ENCODE assay signal across 8 mouse cellular contexts in genomic region chr12:99964301-99965202, GRCm38 (mm10). TPM values are rescaled to one million over a fixed set of nuclear protein-coding genes. Genes with fewer than 3 reads are reported as not detected.
A peak's percentile ranks its signal among the peaks of the same experiment; 100 is the strongest.
DNase-seq lines count a peak whose midpoint lies in the region; ATAC-seq and TF ChIP-seq lines count a peak whose summit lies in the region.

Gene Kcnk13 (plus strand): TSS chr12:99964499.

- ATAC-seq in granulocyte monocyte progenitor cell, adult 5-6 weeks (replicated peaks; ENCODE audit: poor library complexity, severe bottlenecking): peak; percentile 57
- ATAC-seq in intestine, postnatal 0 days: peak; percentile 55
- peak; percentile 60 for ATAC-seq in midbrain, embryonic 11.5 days (ENCODE audit: low FRiP score)

- 0 out of 2 replicates have a peak within 1 kb of the TSS, but pooled peaks have one; percentile 31 for H3K9ac ChIP-seq in intestine, postnatal 0 days (ENCODE audit: low read depth, low read length)
- H3K9ac ChIP-seq in midbrain, embryonic 11.5 days (ENCODE audit: low read length): peak within 1 kb of the TSS; percentile 55

- peaks cover 72% of the 10 kb centered on the region for H3K27me3 ChIP-seq in intestine, postnatal 0 days (replicated peaks; ENCODE audit: control insufficient read depth, insufficient read depth, low read length)
- peaks cover 79% of the 10 kb centered on the region for H3K27me3 ChIP-seq in limb, embryonic 10.5 days (ENCODE audit: low read depth, poor library complexity, severe bottlenecking)
- H3K27me3 ChIP-seq in midbrain, embryonic 11.5 days (ENCODE audit: control insufficient read depth, insufficient read depth, low read length): peaks cover 59% of the 10 kb centered on the region

- DNase-seq in layer of hippocampus, adult 11-12 months (ENCODE audit: low spot score): peak; percentile 81
- no peak for DNase-seq in layer of hippocampus, adult 9-10 months (ENCODE audit: low spot score)
- peak; percentile 87 for DNase-seq in embryo, embryonic 11 days
- DNase-seq in limb, embryonic 10.5 days (ENCODE audit: low spot score): peak; percentile 80
- DNase-seq in midbrain, embryonic 11.5 days (ENCODE audit: low spot score, missing footprints): peak; percentile 95
- peak; percentile 60 for DNase-seq in spleen, adult 12 weeks (ENCODE audit: low spot score)

- H3K4me2 ChIP-seq in intestine, postnatal 0 days (replicated peaks; ENCODE audit: low read depth): peak within 1 kb of the TSS; percentile 93
- H3K4me2 ChIP-seq in midbrain, embryonic 11.5 days: peak within 1 kb of the TSS; percentile 90

- peak; percentile 89 for TF ChIP-seq CTCF in intestine, postnatal 0 days (IDR thresholded peaks at IDR 0.05; ENCODE audit: low read depth)

- H3K4me1 ChIP-seq in intestine, postnatal 0 days (replicated peaks; ENCODE audit: control insufficient read depth, insufficient read depth, low read length): no peaks in the 10 kb centered on the region; the same call in 1 of the 2 replicates
- peaks cover 38% of the 10 kb centered on the region for H3K4me1 ChIP-seq in limb, embryonic 10.5 days
- H3K4me1 ChIP-seq in midbrain, embryonic 11.5 days (ENCODE audit: control insufficient read depth, insufficient read depth, low read length): peaks cover 26% of the 10 kb centered on the region

- H3K4me3 ChIP-seq in intestine, postnatal 0 days (ENCODE audit: low read depth, low read length): peak within 1 kb of the TSS; percentile 48
- peak within 1 kb of the TSS; percentile 56 for H3K4me3 ChIP-seq in limb, embryonic 10.5 days
- H3K4me3 ChIP-seq in midbrain, embryonic 11.5 days (ENCODE audit: low read depth, low read length): peak within 1 kb of the TSS; percentile 49

- H3K9me3 ChIP-seq in intestine, postnatal 0 days (ENCODE audit: control insufficient read depth): no peaks in the 10 kb centered on the region
- H3K9me3 ChIP-seq in limb, embryonic 10.5 days (replicated peaks): no peaks in the 10 kb centered on the region
- H3K9me3 ChIP-seq in midbrain, embryonic 11.5 days (ENCODE audit: control insufficient read depth, low read length): no peaks in the 10 kb centered on the region

- no peak within 1 kb of the TSS for H3K27ac ChIP-seq in intestine, postnatal 0 days (ENCODE audit: low read depth, low read length)
- H3K27ac ChIP-seq in limb, embryonic 10.5 days: no peak within 1 kb of the TSS
- H3K27ac ChIP-seq in midbrain, embryonic 11.5 days (ENCODE audit: low read depth, low read length): no peak within 1 kb of the TSS

- WGBS in intestine, postnatal 0 days: 1% methylated on average over 39 of the region's 39 CpGs
- WGBS in limb, embryonic 10.5 days: 2% methylated on average over 39 of the region's 39 CpGs
- WGBS in midbrain, embryonic 11.5 days: 1% methylated on average over 39 of the region's 39 CpGs

- H3K36me3 ChIP-seq in intestine, postnatal 0 days (ENCODE audit: control insufficient read depth, insufficient read depth): no peaks in the 10 kb centered on the region
- no peaks in the 10 kb centered on the region for H3K36me3 ChIP-seq in limb, embryonic 10.5 days
- H3K36me3 ChIP-seq in midbrain, embryonic 11.5 days (ENCODE audit: control insufficient read depth, insufficient read depth, low read length): no peaks in the 10 kb centered on the region

RNA-seq across cellular contexts. Expression of gene Kcnk13, which starts in this region (rescaled TPM):
- 1.2 TPM in 2 replicates for total RNA-seq in granulocyte monocyte progenitor cell, adult 5-6 weeks (2014; fragmentation: Nextera tagmentation)
- total RNA-seq in granulocyte monocyte progenitor cell, adult 5-6 weeks (2017): 0.15 and 0.65 TPM in 2 replicates
- 0.43 and 0.47 TPM in 2 replicates for polyA plus RNA-seq in intestine, postnatal 0 days (2015; fragmentation: Nextera tagmentation; extraction: Ambion mirVana)
- 0.13 and 0.44 TPM in 2 replicates for polyA plus RNA-seq in limb, embryonic 10.5 days (2016; fragmentation: Nextera tagmentation; extraction: Ambion mirVana)
- 0.15 and 0.18 TPM in 2 replicates for polyA plus RNA-seq in midbrain, embryonic 11.5 days (2014; fragmentation: Nextera tagmentation; extraction: Ambion mirVana)

Comparison
In these comparisons a context has a peak if more than half of its experiments do, and no peak if none do; other contexts are left out.
1. Peak in ATAC-seq, H3K4me3 ChIP-seq, H3K9ac ChIP-seq and H3K4me2 ChIP-seq in intestine, postnatal 0 days; RNA of the gene not detected or under 1 TPM.
2. Peak in DNase-seq and H3K4me3 ChIP-seq in limb, embryonic 10.5 days; RNA of the gene not detected or under 1 TPM.
3. Peak in DNase-seq, ATAC-seq, H3K4me3 ChIP-seq, H3K9ac ChIP-seq and H3K4me2 ChIP-seq in midbrain, embryonic 11.5 days; RNA of the gene not detected or under 1 TPM.